Mouse (Mus musculus) gonadal fat pad, adult 2 months (tissue): ENCODE measurements around the gene Mrvi1. TPM values are rescaled to one million over a fixed set of nuclear protein-coding genes. Genes with fewer than 3 reads are reported as not detected.

Experiments
- DNase-seq: peaks from one replicate; pipeline ENCODE4 v3.0.0-alpha.2; 2012; ENCODE audit warnings: low read depth
- polyA plus RNA-seq: library from polyadenylated mRNA; depleted of rRNA; stranded (reverse); fragments of >200 nt; gene quantifications from 2 replicates; pipeline ENCODE4 v1.2.3, GENCODE M21; 2012; rRNA removed

Gene Mrvi1
- polyA plus RNA-seq, 1 experiment: 22.7 TPM

DNA sequence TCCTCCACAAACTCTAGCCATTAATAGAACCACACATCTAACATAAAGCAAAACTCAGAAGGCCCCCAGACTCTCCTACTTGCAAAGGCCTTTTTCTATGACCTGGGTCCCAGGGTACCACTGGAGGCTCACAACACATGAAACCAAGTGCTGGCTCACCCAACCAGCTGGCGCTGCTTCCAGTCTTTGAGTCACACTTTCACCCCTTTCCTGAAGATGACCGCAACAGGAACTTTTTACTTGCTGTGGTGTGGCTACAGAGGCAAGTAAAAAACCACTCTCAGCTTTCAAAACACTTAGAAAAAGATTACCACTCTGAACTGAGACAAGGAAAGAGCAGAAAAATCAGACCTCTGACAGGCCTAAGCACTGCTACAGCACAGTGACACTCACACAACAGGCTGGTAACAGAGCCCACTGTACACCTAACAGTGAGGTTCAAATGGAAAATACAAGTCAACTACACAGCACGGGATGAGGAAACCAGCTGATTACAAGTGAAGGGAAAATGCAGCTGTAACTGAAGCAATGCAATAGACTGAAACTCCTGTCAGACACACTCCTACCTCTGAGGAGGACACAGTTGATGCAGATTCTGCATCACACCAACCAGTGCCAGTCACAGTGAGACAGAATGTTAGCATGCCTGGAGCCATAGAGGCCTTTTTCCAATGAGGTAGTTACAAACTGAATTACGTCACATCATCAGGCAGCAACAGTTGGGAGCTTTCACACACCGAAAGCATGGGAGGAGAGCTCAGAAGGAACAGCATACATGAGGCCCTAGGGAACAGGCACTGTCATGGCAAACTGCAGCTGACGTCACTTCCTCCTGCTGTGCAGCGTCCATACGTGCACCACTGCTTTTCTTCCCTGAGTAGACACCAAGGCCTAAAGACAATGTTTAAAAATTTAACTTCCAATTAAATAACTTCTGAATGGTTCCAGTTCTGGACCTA is 158.0 kb downstream of the Mrvi1 start:
- no peak for DNase-seq

DNA sequence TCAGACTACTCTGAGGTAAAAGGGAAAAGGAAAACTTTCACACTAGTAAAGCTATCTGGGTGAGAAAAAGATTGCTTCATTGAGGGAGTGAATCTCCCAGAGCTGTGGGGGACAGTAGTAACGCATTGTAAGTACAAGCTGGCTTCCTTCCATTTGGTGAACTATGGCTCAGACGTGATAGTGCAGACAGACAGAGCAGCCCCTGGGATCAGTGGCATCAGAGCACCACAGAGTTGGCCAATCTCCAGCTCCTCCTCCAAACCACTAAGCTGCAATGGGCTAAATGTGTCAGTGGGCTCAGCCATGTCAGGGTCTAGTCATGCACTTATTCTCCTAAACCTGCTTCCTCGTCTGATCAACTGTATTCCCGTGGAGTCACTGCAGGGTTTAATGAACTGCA is 158.7 kb downstream of the Mrvi1 start:
- no peak for DNase-seq

DNA sequence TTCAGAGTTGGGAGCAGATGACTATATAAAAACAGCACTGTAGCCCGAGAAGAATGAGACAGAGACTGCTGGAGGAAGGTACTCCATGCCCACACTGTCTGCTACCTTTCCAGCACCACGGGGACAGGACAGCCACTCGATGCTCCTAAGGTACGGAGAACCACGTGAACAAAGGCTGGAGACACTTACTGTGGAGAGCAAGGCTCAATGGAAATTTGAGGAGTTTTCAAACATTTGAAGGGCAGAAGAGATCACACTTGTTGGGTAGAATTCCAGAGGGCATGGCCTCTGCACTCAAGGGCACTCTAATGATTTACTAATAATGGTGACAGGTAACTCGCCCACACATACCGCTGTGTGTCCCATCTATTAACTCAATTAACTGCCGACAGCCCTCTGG is 159.2 kb downstream of the Mrvi1 start:
- DNase-seq: no peak

DNA sequence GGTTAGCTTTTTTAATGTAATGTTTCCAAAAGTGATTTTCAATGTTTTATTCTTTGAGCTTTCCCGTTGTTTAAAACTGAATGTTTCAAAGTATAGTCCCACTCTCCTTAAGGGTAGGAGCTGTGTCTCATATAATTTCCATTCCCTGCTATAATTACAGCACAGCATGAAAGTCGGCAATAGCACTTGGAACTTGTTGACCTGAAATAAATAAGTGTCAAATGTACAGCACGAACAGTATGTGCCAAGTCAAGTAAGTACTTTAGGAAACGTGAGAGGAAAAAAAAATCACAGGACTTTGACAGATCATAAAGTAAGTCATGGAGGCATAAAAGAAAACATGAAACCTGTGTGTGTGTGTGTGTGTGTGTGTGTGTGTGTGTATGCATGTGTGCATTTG is 160.2 kb downstream of the Mrvi1 start:
- no peak for DNase-seq

DNA sequence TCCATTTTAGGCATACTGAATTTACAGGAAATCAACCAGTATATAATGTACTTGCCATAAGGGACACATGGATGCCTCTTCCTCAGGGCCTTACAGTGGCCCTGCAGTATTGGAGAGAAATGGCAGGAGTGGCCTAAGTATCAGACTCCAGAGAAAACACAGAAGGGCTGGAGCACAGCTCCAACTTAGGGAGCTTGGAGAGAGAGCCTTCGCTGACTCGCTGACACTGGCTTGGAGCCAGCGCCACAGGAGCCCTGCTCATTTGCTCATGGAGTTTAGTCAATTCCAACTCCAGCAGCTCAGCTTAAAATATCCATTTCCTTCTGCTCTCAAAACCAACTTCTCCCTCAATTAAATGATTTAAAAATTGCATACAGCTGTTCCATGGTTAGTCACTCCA is 160.6 kb downstream of the Mrvi1 start:
- no peak for DNase-seq

DNA sequence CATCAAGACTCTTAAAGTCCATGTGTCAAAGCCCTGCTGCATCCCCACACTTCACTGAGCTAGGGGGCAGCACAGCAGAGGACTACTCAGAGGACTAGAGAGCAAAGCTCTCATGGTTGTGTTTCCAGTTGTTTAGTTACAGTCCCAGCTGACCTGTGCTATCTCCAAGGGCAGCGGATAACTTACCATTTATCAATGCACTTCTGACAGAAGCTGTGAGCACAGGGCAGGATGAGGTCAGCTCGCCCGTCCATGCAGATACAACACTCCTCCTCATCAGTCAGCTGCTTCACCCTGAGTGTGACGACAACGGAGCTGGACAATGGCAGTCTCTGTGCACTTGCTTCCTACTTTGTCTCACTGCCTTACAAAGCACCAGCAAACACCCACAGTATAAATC is 161.2 kb downstream of the Mrvi1 start:
- no peak for DNase-seq

DNA sequence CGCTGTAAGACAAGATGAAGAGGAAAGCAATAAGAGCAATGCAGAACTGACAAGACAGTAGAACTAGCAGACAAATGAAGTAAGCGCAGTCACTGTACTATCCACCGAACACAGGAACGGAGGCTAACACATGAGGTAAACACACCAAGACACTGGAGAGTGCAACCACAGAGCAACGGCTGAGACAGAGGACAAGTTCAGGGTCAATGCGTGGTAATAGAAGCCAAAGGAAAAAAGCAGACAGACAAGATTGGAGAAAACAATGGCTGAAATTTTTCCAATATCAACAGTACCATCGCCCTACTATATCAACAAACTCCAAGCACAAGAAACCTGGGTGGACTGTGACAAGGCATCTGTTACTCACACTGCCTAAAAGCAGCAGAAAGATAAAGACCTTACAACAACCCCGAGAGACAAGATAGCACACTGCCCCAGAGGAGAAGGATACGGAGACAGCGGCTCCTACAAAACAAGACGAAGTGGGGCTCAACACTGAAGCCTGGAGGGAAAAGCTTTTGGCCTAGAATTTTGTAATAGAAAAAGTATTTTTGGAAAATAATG is 163.4 kb downstream of the Mrvi1 start:
- DNase-seq: no peak

Other genes with a start within 250 kb of the Mrvi1 start
- 29.2 and 34.2 TPM in 2 replicates for gene Ampd3, start 214.3 kb downstream of the Mrvi1 start, polyA plus RNA-seq
- 24.7 and 26.5 TPM in 2 replicates for gene Rnf141, start 138.0 kb downstream of the Mrvi1 start, polyA plus RNA-seq
- 14.1 and 33.2 TPM in 2 replicates for gene Lyve1, start 119.2 kb downstream of the Mrvi1 start, polyA plus RNA-seq
- 14.4 and 16.4 TPM in 2 replicates for gene Ctr9, start 46.5 kb upstream of the Mrvi1 start, polyA plus RNA-seq
- 159 and 165 TPM in 2 replicates for gene Eif4g2, start 100.6 kb upstream of the Mrvi1 start, polyA plus RNA-seq